Mouse (Mus musculus) intestine, postnatal 0 days (tissue): ENCODE results near the gene Fcf1. TPM values are rescaled to one million over a fixed set of nuclear protein-coding genes. Genes with fewer than 3 reads are reported as not detected.

Source experiments
- ATAC-seq: fragments of 200-750 bp; cut with Nextera tagmentation; 2 replicates; pipeline ENCODE4 v1.8.0; 2017; ENCODE audit warnings: mild to moderate bottlenecking, moderate TSS enrichment, moderate library complexity
- H3K27ac ChIP-seq: fragments of 300-500 bp; sonication (generic); 2 replicates; pipeline ENCODE4 v1.5.1; 2014; ENCODE audit warnings: mild to moderate bottlenecking, low read depth, low read length, moderate library complexity
- H3K27me3 ChIP-seq: fragments of 300-500 bp; sonication (generic); replicated peaks from 2 replicates; pipeline ENCODE4 v1.6.1; 2014; ENCODE audit warnings: low read length, mixed read lengths; ENCODE audit not compliant: control insufficient read depth, insufficient read depth
- H3K36me3 ChIP-seq: fragments of 300-500 bp; sonication (generic); 2 replicates; pipeline ENCODE4 v1.6.1; 2014; ENCODE audit warnings: mild to moderate bottlenecking, moderate library complexity; ENCODE audit not compliant: control insufficient read depth, insufficient read depth
- H3K4me1 ChIP-seq: fragments of 300-500 bp; sonication (generic); replicated peaks from 2 replicates; pipeline ENCODE4 v1.6.1; 2014; ENCODE audit warnings: antibody characterized with exemption, low read length, mixed read lengths; ENCODE audit not compliant: control insufficient read depth, insufficient read depth
- H3K4me2 ChIP-seq: fragments of 300-500 bp; sonication (generic); replicated peaks from 2 replicates; pipeline ENCODE4 v1.6.1; 2014; ENCODE audit warnings: low read depth, mild to moderate bottlenecking, moderate library complexity
- H3K4me3 ChIP-seq: fragments of 300-500 bp; sonication (generic); 2 replicates; pipeline ENCODE4 v1.5.1; 2014; ENCODE audit warnings: low read depth, low read length
- H3K9ac ChIP-seq: fragments of 300-500 bp; sonication (generic); 2 replicates; pipeline ENCODE4 v1.6.1; 2014; ENCODE audit warnings: mild to moderate bottlenecking, low read depth, low read length
- H3K9me3 ChIP-seq: fragments of 300-500 bp; sonication (generic); 2 replicates; pipeline ENCODE4 v1.6.1; 2016; ENCODE audit warnings: mixed run types; ENCODE audit not compliant: control insufficient read depth
- CTCF ChIP-seq: sonication (generic); IDR thresholded peaks from 2 replicates; pipeline ENCODE4 v1.5.1; 2016; ENCODE audit warnings: low read depth, mild to moderate bottlenecking, control low read depth, antibody characterized with exemption, moderate library complexity
- WGBS: fragments of 180-500 bp; shearing (Covaris S2); extraction: QIAGEN DNeasy Blood & Tissue Kit; methylation state at CpG from one replicate; pipeline ENCODE4 v1.1.7; 2014; 5-methylcytosine and 5-hydroxymethylcytosine counted together
- polyA plus RNA-seq: library from polyadenylated mRNA; unstranded; fragments of >200 nt; fragmentation: Nextera tagmentation; extraction: Ambion mirVana; gene quantifications from 2 replicates; pipeline ENCODE4 v1.2.1, GENCODE M21; 2015

Fcf1 gene
- polyA plus RNA-seq, 1 experiment from 2014 or later, result 97.3 TPM

- Histone ChIP-seq H3K36me3 (peaks cover 49% of the 10 kb centered on the region), H3K4me1 (no peaks in the 10 kb centered on the region), H3K9me3 (no peaks in the 10 kb centered on the region), H3K27ac (no peak overlapping the region), H3K27me3 (no peaks in the 10 kb centered on the region), H3K4me2 (no peak overlapping the region), H3K4me3 (no peak overlapping the region), H3K9ac (no peak overlapping the region)
- ATAC-seq, result no peak
- 90% methylated on average over 7 of the region's 7 CpGs for WGBS
- no peak for TF ChIP-seq CTCF
These were observed 31.6 kb upstream of the Fcf1 start for GRCm38 (mm10) chr12:84939117-84939516.

- no peaks in the 10 kb centered on the region for H3K4me1 ChIP-seq
- H3K27me3 ChIP-seq, result no peaks in the 10 kb centered on the region
- no peaks in the 10 kb centered on the region for H3K9me3 ChIP-seq
- H3K36me3 ChIP-seq, result peaks cover 46% of the 10 kb centered on the region
- H3K27ac ChIP-seq, result no peak overlapping the region
- no peak for TF ChIP-seq CTCF
- WGBS, result 77% methylated on average over 7 of the region's 7 CpGs
- H3K9ac ChIP-seq, result no peak overlapping the region
- no peak overlapping the region for H3K4me3 ChIP-seq
- no peak overlapping the region for H3K4me2 ChIP-seq
- no peak for ATAC-seq
These were observed 30.4 kb upstream of the Fcf1 start for GRCm38 (mm10) chr12:84940343-84940742.

DNA sequence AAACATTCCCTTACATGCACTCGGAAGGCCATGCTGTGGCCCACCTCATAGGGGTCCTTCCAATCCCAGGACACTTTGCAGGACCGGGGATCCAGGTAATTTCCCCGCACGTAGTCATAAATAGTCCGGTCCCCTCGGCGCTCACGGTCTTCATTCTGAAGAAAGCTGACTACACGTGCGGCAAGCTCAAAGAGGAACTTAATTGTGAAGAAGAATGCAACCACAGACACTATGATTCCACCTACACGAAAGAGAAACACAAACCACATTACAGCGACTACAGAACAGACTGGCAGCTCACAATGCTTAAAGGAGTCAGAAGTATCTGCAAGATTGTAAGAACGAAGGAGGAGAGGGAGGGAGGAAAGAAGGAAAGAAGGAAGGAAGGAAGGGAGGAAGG lies 29.0 kb upstream of the Fcf1 start:
- ATAC-seq, result no peak
- Histone ChIP-seq H3K4me2 (no peak overlapping the region), H3K36me3 (peaks cover 39% of the 10 kb centered on the region), H3K9ac (no peak overlapping the region), H3K27me3 (no peaks in the 10 kb centered on the region), H3K9me3 (no peaks in the 10 kb centered on the region), H3K27ac (no peak overlapping the region), H3K4me1 (no peaks in the 10 kb centered on the region), H3K4me3 (no peak overlapping the region)
- WGBS, result 89% methylated on average over 13 of the region's 13 CpGs
- TF ChIP-seq CTCF, result no peak

GRCm38 (mm10) chr12:84943006-84943952 lies 27.4 kb upstream of the Fcf1 start:
- 82% methylated on average over 21 of the region's 21 CpGs for WGBS
- Histone ChIP-seq H3K9me3 (no peaks in the 10 kb centered on the region), H3K9ac (no peak overlapping the region), H3K4me1 (no peaks in the 10 kb centered on the region), H3K36me3 (peaks cover 45% of the 10 kb centered on the region), H3K4me2 (no peak overlapping the region), H3K27ac (no peak overlapping the region), H3K27me3 (no peaks in the 10 kb centered on the region), H3K4me3 (no peak overlapping the region)
- ATAC-seq, result no peak
- TF ChIP-seq CTCF, result no peak

GRCm38 (mm10) chr12:84944150-84944812 lies 26.4 kb upstream of the Fcf1 start:
- ATAC-seq, result no peak
- Histone ChIP-seq H3K9ac (no peak overlapping the region), H3K27me3 (no peaks in the 10 kb centered on the region), H3K27ac (no peak overlapping the region), H3K4me1 (no peaks in the 10 kb centered on the region), H3K4me2 (no peak overlapping the region), H3K4me3 (no peak overlapping the region), H3K9me3 (no peaks in the 10 kb centered on the region), H3K36me3 (peaks cover 37% of the 10 kb centered on the region)
- TF ChIP-seq CTCF, result no peak
- WGBS, result 87% methylated on average over 4 of the region's 4 CpGs

DNA sequence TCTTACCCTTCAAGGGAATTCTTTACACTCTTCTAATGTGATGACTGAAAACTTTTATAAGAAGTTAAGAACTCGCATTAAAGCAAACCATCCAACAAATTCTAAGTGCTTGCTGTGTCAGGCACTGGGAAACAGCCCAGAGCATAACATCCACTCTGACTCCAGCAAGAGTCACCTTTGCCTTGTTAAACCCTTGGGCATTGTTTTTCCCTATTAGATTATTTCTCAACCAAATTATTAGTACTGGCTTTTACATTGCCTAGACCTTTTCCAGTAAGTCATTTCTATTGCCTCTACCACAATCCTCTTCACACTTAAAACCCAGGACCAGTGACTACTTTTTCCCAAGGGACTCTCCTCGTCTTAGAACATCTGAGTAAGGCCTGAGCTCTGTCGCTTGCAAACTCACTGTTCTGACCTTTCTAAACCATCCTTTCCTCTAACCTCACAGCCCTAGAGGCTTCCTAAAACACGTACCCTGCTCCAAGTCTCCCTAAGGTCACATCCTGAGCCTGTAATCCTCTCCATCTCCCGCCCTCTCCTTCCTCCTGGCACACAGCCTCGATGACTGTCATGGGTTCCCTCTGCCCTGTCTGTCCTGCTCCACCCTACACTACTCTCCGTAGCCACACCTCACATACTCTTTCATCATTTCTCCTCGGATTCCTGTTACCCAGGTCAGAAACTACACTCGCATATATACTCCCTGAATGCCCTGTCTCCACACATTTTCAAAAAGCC lies 25.7 kb upstream of the Fcf1 start:
- no peak for ATAC-seq
- WGBS, result 82% methylated on average over 9 of the region's 9 CpGs
- H3K36me3 ChIP-seq, result peaks cover 40% of the 10 kb centered on the region
- no peak overlapping the region for H3K27ac ChIP-seq
- TF ChIP-seq CTCF, result no peak
- H3K4me3 ChIP-seq, result no peak overlapping the region
- H3K4me2 ChIP-seq, result no peak overlapping the region
- H3K27me3 ChIP-seq, result no peaks in the 10 kb centered on the region
- H3K9ac ChIP-seq, result no peak overlapping the region
- no peaks in the 10 kb centered on the region for H3K4me1 ChIP-seq
- H3K9me3 ChIP-seq, result no peaks in the 10 kb centered on the region
